Mouse (Mus musculus) liver, adult 2 months (tissue): ENCODE measurements at regions not wholly inside any gene's neighbourhood (a gene's known extent, or its start where the extent isn't known, plus 50 kb on each side); places are given as distances from the start of the nearest gene placed in this dataset.

Experiments used
- CTCF ChIP-seq: fragments of 200-500 bp; IDR thresholded peaks from 2 replicates; pipeline ENCODE4 v1.5.1; 2011; ENCODE audit warnings: low read depth, low read length, control low read depth
- POLR2A ChIP-seq: fragments of 200-500 bp; IDR thresholded peaks from 2 replicates; pipeline ENCODE4 v1.6.1; 2011; ENCODE audit warnings: low read length, control low read depth; ENCODE audit not compliant: insufficient read depth; ENCODE audit errors: extremely low read depth

GRCm38 (mm10) chr10:10219726-10220125 lies 252.4 kb downstream of the Adgb start:
- TF ChIP-seq CTCF (no peak), POLR2A (no peak)
